Mouse (Mus musculus) layer of hippocampus, adult 9-10 months (tissue): ENCODE measurements at regions not wholly inside any gene's neighbourhood (a gene's known extent, or its start where the extent isn't known, plus 50 kb on each side); places are given as distances from the start of the nearest gene placed in this dataset.

ENCODE experiments used
- DNase-seq: peaks from one replicate; pipeline ENCODE4 v3.0.0; 2022; ENCODE audit warnings: low spot score

DNA sequence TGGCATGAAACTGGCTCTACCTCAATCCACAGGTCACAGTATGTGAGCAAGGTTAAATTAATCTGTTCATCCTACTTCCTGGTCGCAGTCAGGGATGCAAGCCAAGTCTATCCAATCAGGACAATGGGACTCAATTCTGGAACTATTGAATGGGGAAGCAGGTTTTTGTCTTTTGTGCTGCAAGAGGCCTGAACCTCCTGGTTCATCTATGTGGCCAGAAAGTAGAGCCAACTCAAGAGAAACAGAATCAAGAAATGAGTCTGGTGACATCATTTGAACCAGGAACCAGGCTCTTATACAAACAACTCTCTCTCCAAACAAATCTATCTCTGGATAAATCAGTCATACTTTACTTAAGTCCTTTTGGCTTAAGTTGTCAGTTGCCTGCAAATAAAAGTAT is 294.7 kb upstream of the Usp25 start:
- DNase-seq, result no peak

DNA sequence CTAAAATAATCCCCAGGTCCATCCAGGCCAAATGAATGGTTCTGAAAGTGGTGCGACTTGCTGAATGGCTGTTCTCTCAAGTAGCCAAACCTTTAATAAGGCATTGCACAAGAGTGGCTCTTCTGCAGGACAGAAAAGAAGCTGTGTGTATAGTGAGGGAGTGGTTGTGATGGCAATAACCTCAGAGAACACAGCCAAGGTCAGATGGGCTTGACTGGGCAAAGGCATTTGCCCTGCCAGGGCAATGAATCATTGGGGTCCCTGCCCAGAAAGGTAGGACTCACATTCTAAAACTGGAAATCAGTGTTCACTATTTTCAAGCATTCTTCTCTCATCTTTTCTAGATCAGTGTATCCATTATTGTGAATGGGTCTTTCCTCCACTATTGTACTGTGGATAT is 295.4 kb upstream of the Usp25 start:
- no peak for DNase-seq

DNA sequence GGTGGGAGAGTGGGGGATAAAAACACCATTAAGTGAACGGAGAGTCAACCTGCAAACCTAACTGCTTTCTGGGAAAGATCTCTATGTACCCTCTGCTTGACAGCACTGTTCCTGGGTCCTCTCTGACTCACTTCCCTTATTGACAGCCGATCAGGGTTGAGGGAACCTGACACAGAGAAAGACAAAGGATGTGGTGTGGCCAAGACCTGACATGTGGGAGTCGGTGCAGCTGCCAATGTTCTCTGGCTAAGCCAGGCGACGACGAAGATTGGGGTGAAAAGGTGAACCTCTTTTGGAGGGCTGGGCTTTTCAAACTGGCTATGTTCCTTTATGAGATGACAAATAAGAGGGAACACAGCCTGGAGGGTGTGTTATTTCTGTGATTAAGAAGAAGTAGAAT is 318.6 kb upstream of the Usp25 start:
- DNase-seq, result no peak

GRCm38 (mm10) chr16:76687735-76688447 is 314.3 kb upstream of the Nrip1 start:
- peak; percentile 22 for DNase-seq

GRCm38 (mm10) chr16:76685562-76685961 is 311.9 kb upstream of the Nrip1 start:
- no peak for DNase-seq

- DNase-seq, result no peak
These were observed 306.7 kb upstream of the Nrip1 start for GRCm38 (mm10) chr16:76680061-76680911.

DNA sequence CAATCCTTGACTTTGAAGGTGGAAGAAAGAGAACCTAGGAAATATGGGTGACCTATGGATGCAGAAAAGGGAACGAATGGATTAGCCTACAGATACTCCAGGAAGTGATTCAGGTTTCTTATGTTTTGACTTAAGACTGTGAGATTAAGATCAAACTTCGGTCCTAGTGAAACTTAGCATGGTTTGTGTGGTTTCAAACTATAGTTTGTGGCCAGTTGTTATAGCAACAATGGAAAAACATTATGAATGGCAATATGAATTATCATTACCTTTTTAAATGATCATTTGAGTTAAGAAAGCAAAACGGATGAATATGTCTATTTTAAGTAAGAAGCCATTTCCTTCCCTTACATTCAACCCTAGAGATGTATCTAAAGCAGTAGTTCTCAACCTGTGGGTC is 305.3 kb upstream of the Nrip1 start:
- DNase-seq, result no peak

- DNase-seq, result no peak
These were observed 296.2 kb upstream of the Nrip1 start for GRCm38 (mm10) chr16:76669795-76670194.

DNA sequence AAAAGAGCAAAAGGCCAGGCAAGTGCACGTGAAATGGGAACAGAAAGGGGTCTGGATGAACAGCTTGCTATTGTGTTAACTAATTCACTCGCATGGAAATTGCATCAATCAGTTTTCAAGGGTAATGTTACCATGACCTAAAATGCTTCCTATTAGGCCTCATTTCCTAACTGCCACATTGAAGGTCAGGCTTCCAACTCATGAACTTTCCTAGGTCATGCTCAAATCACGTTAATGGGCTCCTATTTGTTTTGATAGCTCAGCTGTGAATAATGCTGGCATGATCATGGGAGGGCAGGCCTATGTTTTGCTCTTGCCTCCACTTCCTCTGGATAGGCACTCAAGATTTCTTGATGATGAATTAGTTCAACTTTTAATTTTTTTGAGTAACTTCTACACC is 293.4 kb upstream of the Nrip1 start:
- no peak for DNase-seq

DNA sequence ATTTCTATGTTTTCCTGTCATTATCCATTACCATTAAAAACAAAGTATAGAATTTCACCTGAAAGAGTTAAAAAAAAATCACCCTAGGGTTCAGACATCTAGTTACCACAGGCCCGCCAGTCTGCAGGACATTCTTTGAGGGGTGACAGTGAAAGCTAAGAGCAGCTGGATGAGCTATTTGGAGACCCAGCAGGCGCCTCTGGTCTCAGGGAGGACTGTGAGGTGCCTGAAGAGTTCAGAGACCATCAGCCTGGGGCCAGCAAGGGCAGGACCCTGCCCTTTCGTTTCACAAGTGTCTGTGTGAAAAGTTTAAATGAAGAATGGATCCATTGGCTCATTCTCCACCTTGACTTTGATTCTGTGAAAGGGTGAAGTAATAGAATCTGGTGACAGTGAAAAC is 281.5 kb upstream of the Nrip1 start:
- DNase-seq, result no peak

GRCm38 (mm10) chr16:76644281-76644680 is 270.7 kb upstream of the Nrip1 start:
- DNase-seq, result no peak

DNA sequence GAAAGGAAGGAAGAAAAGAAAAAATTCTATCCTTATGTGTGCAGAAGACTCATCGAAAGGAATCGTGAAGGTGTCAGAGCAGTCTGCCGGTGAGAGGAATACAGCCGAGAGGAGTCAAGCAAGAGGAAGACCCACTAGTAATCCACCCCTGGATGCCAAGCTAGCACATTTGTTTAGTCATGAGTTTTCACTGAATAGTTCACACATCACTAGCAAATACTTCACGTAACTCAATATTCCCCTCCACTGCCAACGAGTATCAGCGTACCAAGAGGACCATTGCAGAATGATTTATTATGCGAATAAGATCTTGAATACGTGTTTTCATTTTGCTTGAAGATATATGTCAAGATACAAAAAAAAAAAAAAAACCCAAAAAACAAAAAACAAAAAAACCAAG is 270.2 kb upstream of the Nrip1 start:
- DNase-seq, result no peak

- DNase-seq, result no peak
These were observed 261.5 kb upstream of the Nrip1 start for GRCm38 (mm10) chr16:76635169-76635568.

GRCm38 (mm10) chr16:76634196-76634698 is 260.6 kb upstream of the Nrip1 start:
- peak; percentile 27 for DNase-seq

DNA sequence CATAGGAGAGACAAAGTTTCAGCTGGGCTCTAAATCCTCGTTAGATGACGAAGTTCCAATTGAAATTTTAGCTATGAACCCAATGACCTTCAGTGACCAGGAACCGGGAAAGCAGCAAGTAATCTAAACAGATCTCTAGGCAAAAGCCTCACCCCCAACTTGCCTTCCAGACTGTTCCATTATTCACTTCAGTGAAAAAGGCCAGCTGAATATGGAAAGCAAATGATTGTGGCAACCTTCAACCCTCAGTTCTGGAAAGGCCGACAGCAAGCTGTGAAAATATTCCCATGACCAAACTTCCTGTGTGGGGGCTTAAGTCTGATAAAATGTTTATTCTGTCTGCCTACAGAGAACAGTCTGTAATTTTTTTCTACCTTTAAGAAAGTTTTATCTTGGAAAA is 252.5 kb upstream of the Nrip1 start:
- no peak for DNase-seq

DNA sequence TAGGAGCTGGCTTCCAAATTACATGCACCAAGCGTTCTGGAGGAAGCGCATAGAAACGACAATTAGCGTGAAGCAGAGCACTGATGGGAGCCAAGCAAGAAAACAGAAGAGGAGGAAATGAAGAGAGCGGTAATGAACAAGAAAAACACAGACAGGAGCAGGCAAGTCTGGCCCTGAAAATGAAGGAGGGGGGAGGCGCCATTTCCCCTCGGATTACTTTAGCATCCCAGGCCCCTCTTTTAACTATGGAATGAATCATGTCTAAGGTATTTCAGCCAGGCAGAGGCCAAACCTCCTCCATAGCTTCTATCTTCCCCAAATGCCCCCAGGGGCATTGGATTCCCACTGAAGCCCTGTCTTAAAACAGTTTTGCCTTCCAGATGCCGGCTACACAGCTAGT is 248.1 kb upstream of the Nrip1 start:
- no peak for DNase-seq

- no peak for DNase-seq
These were observed 244.7 kb upstream of the Nrip1 start for GRCm38 (mm10) chr16:76618295-76618694.

DNA sequence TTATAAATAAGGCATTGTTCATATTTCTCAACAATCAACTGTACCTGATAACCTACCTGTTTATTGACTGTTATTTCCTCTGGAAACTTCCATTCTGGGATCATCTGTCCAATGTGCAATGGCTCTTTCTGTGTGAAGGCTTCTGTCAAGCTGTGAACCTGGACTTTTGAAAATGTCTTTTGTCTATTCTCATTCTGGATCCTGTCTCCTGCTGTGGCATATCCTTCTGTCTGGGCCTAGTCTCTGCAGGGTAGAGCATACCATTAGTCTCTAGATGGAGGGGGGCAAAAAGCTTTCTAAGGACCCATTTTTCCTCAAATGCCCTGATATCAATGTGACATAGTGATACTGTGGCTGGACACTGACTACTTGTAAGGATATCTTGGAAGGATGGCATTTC is 237.4 kb upstream of the Nrip1 start:
- no peak for DNase-seq

DNA sequence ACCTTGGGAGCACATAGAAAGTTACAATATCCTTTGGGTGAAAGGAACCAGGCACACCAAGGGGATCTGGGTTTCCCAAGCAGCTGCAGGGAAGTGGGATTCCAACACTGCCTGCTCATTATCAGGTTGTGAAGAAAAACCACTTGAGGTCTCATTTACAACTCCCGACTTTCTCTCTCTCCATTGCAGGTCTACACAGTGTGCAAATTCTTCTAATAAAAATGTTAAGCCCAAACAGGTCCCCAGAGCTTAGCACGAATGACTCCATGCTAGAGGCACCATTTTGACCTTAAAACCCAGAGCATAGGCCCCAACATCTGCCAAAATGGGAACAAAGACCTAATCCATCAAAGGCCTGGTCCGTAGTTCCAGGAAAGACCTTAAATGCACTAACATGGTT is 231.3 kb upstream of the Nrip1 start:
- no peak for DNase-seq

GRCm38 (mm10) chr16:76603846-76604258 is 230.2 kb upstream of the Nrip1 start:
- DNase-seq, result no peak

DNA sequence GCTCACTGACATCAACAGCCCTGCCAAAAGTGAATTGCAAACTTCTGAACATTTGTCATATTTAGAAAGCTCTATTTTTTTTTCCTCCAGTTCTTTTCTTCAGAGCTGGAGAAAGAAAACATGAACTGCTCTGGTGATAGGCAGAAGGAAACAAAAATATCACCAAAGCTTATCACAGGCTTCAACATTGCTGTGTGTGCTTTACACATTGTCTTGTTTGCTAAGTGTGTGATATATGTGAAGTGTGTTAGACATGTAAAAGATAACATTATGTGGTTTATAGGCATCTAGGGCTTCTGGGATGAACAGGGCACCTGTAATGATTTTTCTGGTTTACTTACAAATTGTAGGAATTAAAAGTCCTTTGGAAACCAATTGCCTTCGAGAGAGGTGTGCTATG is 229.8 kb upstream of the Nrip1 start:
- no peak for DNase-seq

DNA sequence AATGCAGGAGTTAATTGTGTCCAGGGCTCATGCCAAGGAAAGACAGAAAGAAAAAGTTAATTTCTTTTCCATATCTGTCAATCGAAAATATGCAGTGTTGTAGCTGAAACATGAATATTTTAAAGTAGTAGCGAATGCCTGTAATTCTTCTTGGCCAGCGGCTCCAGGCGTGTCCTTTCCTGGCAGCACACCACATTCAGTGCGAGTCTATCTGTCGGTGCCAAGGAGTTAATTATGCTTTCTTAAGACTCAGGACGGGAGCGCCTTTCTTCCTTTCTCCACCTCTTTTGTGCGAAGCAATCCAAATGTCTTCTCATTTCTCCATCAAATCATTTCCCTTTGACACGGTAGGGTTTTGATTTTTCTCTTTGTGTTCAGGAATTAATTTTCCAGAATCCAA is 226.5 kb upstream of the Nrip1 start:
- no peak for DNase-seq
